In genomic region chr6:116774954-116775675, GRCm38 (mm10) we compare ENCODE assay signal across 10 mouse cellular contexts. TPM values are rescaled to one million over a fixed set of nuclear protein-coding genes. Genes with fewer than 3 reads are reported as not detected.
A peak's percentile ranks its signal among the peaks of the same experiment; 100 is the strongest.
DNase-seq lines count a peak whose midpoint lies in the region; ATAC-seq lines count a peak whose summit lies in the region.
"Had no signal": no experiment of that assay in that cellular context is flagged by ENCODE, and none has a peak within 500 bp of the region (broad histone marks: within the 10 kb centered on the region; RNA-seq: fewer than 3 reads in every experiment).

No protein-coding gene starts in this region.

- DNase-seq in forebrain, embryonic 10.5 days (ENCODE audit: extremely low spot score, low spot score) = peak; percentile 45
- DNase-seq in midbrain, embryonic 14.5 days = peak; percentile 43
- peak; percentile 29 for DNase-seq in adrenal gland, postnatal 25 days
- peak; percentile 3 for DNase-seq in induced T-regulatory cell, adult 2 months (ENCODE audit: low read depth)
- DNase-seq in mesoderm, embryonic 11.5 days (ENCODE audit: low read depth, low spot score) = peak; percentile 55

- no peaks in the 10 kb centered on the region for H3K36me3 ChIP-seq in forebrain, embryonic 10.5 days (replicated peaks)
- H3K36me3 ChIP-seq in forebrain, embryonic 13.5 days (ENCODE audit: poor library complexity, severe bottlenecking) = no peaks in the 10 kb centered on the region
- no peaks in the 10 kb centered on the region for H3K36me3 ChIP-seq in midbrain, embryonic 14.5 days (ENCODE audit: control insufficient read depth, insufficient read depth, low read length)
- H3K36me3 ChIP-seq in midbrain, embryonic 16.5 days (ENCODE audit: control insufficient read depth, insufficient read depth, low read length) = no peaks in the 10 kb centered on the region
- H3K36me3 ChIP-seq: G1E had no signal

- no peaks in the 10 kb centered on the region for H3K9me3 ChIP-seq in forebrain, embryonic 10.5 days
- no peaks in the 10 kb centered on the region for H3K9me3 ChIP-seq in forebrain, embryonic 13.5 days (replicated peaks)
- no peaks in the 10 kb centered on the region for H3K9me3 ChIP-seq in midbrain, embryonic 14.5 days (ENCODE audit: control insufficient read depth, low read length)
- no peaks in the 10 kb centered on the region for H3K9me3 ChIP-seq in midbrain, embryonic 16.5 days (replicated peaks; ENCODE audit: control insufficient read depth, low read length, poor library complexity, severe bottlenecking)
- H3K9me3 ChIP-seq: megakaryocyte, embryonic 14.5 days had no signal

- 67% methylated on average over 12 of the region's 12 CpGs for WGBS in forebrain, embryonic 10.5 days
- 82% methylated on average over 12 of the region's 12 CpGs for WGBS in forebrain, embryonic 13.5 days
- 85% methylated on average over 12 of the region's 12 CpGs for WGBS in midbrain, embryonic 14.5 days
- 86% methylated on average over 12 of the region's 12 CpGs for WGBS in midbrain, embryonic 16.5 days

- no peaks in the 10 kb centered on the region for H3K27me3 ChIP-seq in forebrain, embryonic 10.5 days (ENCODE audit: poor library complexity, severe bottlenecking)
- no peaks in the 10 kb centered on the region for H3K27me3 ChIP-seq in forebrain, embryonic 13.5 days
- H3K27me3 ChIP-seq in midbrain, embryonic 14.5 days (ENCODE audit: control insufficient read depth, insufficient read depth, low read length) = no peaks in the 10 kb centered on the region
- no peaks in the 10 kb centered on the region for H3K27me3 ChIP-seq in midbrain, embryonic 16.5 days (ENCODE audit: control insufficient read depth, insufficient read depth, low read depth, low read length)
- H3K27me3 ChIP-seq: megakaryocyte, embryonic 14.5 days had no signal

- no peak overlapping the region for H3K9ac ChIP-seq in forebrain, embryonic 13.5 days
- H3K9ac ChIP-seq in midbrain, embryonic 14.5 days (replicated peaks; ENCODE audit: low read length) = no peak overlapping the region
- no peak overlapping the region for H3K9ac ChIP-seq in midbrain, embryonic 16.5 days (ENCODE audit: low read depth, low read length)

- H3K4me3 ChIP-seq in forebrain, embryonic 10.5 days = no peak overlapping the region
- H3K4me3 ChIP-seq in forebrain, embryonic 13.5 days = no peak overlapping the region
- H3K4me3 ChIP-seq in midbrain, embryonic 14.5 days (replicated peaks; ENCODE audit: low read depth, low read length) = no peak overlapping the region
- no peak overlapping the region for H3K4me3 ChIP-seq in midbrain, embryonic 16.5 days (ENCODE audit: low read depth, low read length)
- H3K4me3 ChIP-seq: megakaryocyte, embryonic 14.5 days had no signal

- no peak overlapping the region for H3K27ac ChIP-seq in forebrain, embryonic 10.5 days
- H3K27ac ChIP-seq in forebrain, embryonic 13.5 days = no peak overlapping the region
- H3K27ac ChIP-seq in midbrain, embryonic 14.5 days (replicated peaks; ENCODE audit: low read depth, low read length) = no peak overlapping the region
- H3K27ac ChIP-seq in midbrain, embryonic 16.5 days (ENCODE audit: low read length) = no peak overlapping the region

- H3K4me1 ChIP-seq in forebrain, embryonic 10.5 days = 0 out of 2 replicates have a peak, but pooled peaks cover 4% of the 10 kb centered on the region
- no peaks in the 10 kb centered on the region for H3K4me1 ChIP-seq in forebrain, embryonic 13.5 days
- H3K4me1 ChIP-seq in midbrain, embryonic 14.5 days (ENCODE audit: control insufficient read depth, insufficient read depth, low read length) = no peaks in the 10 kb centered on the region
- no peaks in the 10 kb centered on the region for H3K4me1 ChIP-seq in midbrain, embryonic 16.5 days (ENCODE audit: control insufficient read depth, insufficient read depth, low read length)
- H3K4me1 ChIP-seq: megakaryocyte, embryonic 14.5 days had no signal

- H3K4me2 ChIP-seq in forebrain, embryonic 13.5 days = no peak overlapping the region
- H3K4me2 ChIP-seq in midbrain, embryonic 14.5 days (ENCODE audit: low read length) = no peak overlapping the region
- H3K4me2 ChIP-seq in midbrain, embryonic 16.5 days (ENCODE audit: low read length) = no peak overlapping the region

- no peak for ATAC-seq in forebrain, embryonic 13.5 days
- no peak for ATAC-seq in midbrain, embryonic 14.5 days (ENCODE audit: low FRiP score, low TSS enrichment)
- no peak for ATAC-seq in midbrain, embryonic 16.5 days
- ATAC-seq in inflammation-experienced regulatory T-cells, adult 6 months = no peak

RNA-seq across cellular contexts. Expression of gene Tmem72, which starts 58.4 kb away (rescaled TPM):
- 0.05 TPM in 2 replicates for polyA plus RNA-seq in forebrain, embryonic 10.5 days (2016; fragmentation: Nextera tagmentation; extraction: Ambion mirVana)
- polyA plus RNA-seq in forebrain, embryonic 13.5 days (2015; fragmentation: Nextera tagmentation; extraction: Ambion mirVana) = 0.06 and 0.64 TPM in 2 replicates
- polyA plus RNA-seq in midbrain, embryonic 14.5 days (2014; fragmentation: Nextera tagmentation; extraction: Ambion mirVana) = 0.07 and 0.14 TPM in 2 replicates
- 0.42 and 0.75 TPM in 2 replicates for polyA plus RNA-seq in midbrain, embryonic 16.5 days (2015; fragmentation: Nextera tagmentation; extraction: Ambion mirVana)
- total RNA-seq in adrenal gland, postnatal 25 days (2021) = 0.09 and 0.14 TPM in 2 replicates
- polyA plus RNA-seq in inflammation-experienced regulatory T-cells, adult 6 months (2017; shearing (Covaris generic)) = under 1 TPM in 2 of 3 experiments, not detected in 1; 0.03 TPM
- polyA plus RNA-seq: G1E had no signal

Comparison
In these comparisons a context has a peak if more than half of its experiments do, and no peak if none do; other contexts are left out.
1. DNase-seq: peak in every context shown above with its lines; median percentile 55 in mesoderm, embryonic 11.5 days; 45 in forebrain, embryonic 10.5 days; 43 in midbrain, embryonic 14.5 days; 29 in adrenal gland, postnatal 25 days; 3 in induced T-regulatory cell, adult 2 months.